Mouse (Mus musculus): Measurements from ENCODE around the gene Ccar1.
"Not testable (repeated sequence)": the region's sequence is repeated elsewhere in the genome, so short reads cannot be mapped to it uniquely, and the experiment has no call there.

The Ccar1 gene

DNA sequence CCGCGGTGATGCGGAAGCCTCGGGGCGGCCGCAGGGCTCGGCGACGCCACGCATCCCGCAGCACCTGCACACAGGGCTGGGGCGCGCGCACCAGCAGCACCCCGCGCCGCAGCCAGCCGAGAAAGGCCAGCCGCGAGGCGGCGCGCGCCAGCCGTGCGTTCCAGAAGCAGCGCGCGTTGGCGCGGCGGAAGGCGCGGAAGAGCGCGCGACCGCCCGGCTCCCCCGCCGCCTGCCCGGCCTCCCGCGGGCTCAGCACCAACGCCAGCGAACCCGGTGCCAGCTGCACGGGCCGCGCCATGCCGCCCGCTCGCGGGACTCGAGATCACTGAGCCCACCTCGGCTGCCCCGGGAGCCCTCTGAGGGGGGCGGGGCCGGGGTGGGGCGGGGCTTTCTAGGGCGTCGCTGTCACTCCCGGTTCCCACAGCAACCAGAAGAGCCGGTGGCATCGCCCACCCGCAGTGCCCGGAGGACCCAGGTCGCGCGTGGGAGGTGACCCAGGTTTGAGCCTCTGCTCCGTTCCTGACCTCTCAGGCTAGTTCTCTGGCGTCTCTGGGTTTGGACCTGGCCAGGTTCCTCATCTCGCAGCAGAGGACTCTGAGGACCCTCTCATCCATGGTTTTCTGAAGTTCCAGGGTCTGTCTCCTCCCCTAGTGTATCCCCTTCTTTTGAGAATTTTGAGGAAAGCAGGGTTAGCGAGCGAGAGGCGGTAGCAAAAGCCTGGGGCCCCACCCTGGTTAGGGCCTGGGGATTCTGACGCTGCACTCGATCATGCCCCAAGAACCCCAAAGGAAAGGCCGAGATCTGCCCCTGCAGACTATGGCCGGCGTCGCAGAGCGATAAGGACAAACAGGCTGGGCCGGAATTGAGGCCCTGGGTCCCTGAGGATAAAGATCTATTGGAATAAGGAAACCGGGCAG lies 66.1 kb downstream of the Ccar1 start, which contains the start of gene Stox1:
TSS of gene Stox1 (minus strand) at position 358 of the 917 bp plus-strand sequence.
- in situ Hi-C loops (cut with MboI, MseI), result no loop called here

DNA sequence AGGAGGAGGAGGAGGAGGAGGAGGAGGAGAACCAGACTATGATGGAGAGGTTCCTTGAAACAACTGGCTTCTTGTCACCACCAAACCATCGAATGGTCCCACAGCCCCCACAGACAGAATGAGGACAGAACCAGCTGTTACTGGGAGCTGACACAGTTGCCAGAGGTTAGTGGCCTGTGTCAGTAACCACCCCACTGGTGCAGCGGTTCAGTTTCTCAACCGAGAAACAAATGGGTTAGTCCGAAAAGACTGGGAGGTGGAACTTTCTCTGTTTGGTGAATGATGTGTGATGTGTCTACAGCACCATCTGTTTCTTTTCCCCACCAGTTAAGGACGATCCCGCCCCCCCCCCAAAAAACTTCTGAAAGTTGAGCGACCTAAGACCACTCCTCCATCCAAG lies 67.2 kb downstream of the Ccar1 start:
- in situ Hi-C loops (cut with MboI, MseI), result no loop called here

DNA sequence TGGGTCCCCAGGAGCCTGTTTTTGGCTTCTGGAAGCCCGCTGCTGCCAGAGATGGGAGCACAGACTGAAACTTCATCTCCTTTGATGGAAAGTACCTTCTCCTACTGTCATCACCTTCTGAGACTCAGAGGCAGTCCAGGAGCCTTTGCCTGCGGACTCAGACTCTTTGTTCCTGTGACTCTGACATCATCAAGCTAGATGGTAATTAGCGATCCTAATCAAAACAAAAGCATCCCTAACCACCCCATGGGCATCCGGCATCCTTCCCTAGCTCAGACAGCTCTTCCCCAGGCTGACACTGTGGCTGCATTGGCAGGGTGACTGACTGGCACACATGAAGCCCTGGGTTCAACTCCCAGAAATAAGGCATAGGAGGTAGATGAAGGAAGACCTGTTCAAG lies 69.4 kb downstream of the Ccar1 start:
- in situ Hi-C loops (cut with MboI, MseI), result no loop called here

DNA sequence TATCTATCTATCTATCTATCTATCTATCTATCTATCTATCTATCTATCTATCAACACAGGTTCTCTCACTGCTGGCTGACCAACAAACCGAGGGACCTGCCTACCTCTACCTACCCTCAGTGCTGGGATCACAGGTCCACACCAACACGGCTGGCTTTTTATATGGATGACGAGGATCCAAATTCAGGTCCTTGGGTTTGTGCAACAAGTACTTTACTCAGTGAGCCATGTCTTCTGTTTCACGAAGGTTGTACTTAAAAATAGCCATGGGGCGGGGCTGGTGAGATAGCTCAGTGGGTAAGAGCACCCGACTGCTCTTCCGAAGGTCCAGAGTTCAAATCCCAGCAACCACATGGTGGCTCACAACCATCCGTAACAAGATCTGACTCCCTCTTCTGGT lies 71.5 kb downstream of the Ccar1 start:
- in situ Hi-C loops (cut with MboI, MseI), result not testable (repeated sequence)

DNA sequence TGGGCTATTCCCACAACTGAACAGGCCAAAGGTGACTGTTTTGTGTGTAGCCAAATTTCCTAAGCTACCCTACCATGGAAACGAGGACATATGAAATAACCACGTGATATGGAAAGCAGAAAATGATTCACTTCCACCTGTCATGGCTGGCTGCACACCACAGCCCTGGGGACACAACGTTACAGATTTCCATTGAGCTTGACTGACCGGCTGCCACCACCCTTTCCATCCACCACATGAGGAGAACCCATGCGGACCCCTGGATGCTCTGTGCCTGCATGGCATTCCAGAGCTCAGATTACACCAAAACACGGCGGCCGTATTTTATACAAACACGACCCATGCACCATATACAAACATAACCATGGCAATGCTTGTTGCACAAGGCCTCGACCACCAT lies 78.6 kb downstream of the Ccar1 start:
- in situ Hi-C loops (cut with MboI, MseI), result no loop called here

DNA sequence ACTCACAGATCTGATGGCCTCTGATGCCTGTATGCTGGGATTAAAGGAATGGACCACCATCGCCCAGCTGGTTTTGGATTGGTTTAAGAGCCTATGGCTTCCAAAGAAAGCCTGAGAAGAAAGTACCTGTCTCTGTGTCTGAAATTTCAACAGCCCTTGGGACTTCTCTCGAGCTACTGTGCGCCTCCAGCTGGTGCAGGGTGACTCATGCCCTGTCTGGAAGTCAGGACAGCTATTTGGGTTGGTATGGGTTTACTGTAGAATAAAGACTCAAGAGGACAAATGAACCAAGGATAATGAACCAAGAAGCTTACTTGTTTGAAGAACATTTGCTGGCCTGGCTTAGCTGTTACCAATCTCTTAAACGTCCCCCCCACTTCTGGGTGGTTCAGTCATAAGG lies 88.5 kb downstream of the Ccar1 start:
- in situ Hi-C loops (cut with MboI, MseI), result loop anchor here (5.0 kb wide), 1 partner anchor 716 kb away; no protein-coding TSS in a partner anchor

DNA sequence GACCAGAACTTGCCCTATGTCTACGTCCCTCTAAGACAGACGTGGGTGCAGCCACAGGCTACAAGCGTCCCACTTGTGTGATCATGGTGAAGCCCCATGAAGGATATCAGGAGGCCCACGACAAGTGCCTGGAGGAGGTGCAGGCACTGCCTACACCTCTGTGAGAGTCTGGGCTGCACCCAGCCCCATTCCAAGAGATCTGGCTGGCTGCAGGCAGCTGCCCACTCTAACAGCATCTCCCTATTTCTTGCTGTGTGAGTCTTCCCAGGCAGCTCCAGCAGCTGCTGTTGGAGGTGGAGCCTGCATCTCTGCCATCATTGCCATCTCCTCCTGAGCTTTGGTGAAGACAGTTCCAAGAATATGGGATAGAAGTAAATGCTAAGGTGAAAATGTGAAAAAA lies 89.7 kb downstream of the Ccar1 start:
- in situ Hi-C loops (cut with MboI, MseI), result loop anchor here (5.0 kb wide), 1 partner anchor 715 kb away; no protein-coding TSS in a partner anchor
